Mouse (Mus musculus) forelimb bud, embryonic 11.5 days (tissue): ENCODE data around the gene Atp1a2.
A peak's percentile ranks its signal among the peaks of the same experiment; 100 is the strongest.

ENCODE experiments used
- DNase-seq: peaks from one replicate; pipeline ENCODE4 v3.0.0-alpha.2; 2012; ENCODE audit warnings: low read depth, low spot score

The Atp1a2 gene

GRCm38 (mm10) chr1:172324725-172325124, 26.9 kb upstream of the Atp1a2 start:
- peak; percentile 87 for DNase-seq

- no peak for DNase-seq
Measured at GRCm38 (mm10) chr1:172323801-172324359, 26.0 kb upstream of the Atp1a2 start.

- DNase-seq = no peak
Measured at GRCm38 (mm10) chr1:172323298-172323697, 25.4 kb upstream of the Atp1a2 start.

- DNase-seq = no peak
Measured at GRCm38 (mm10) chr1:172322725-172323124, 24.9 kb upstream of the Atp1a2 start.

GRCm38 (mm10) chr1:172319921-172320411, 22.1 kb upstream of the Atp1a2 start:
- no peak for DNase-seq

- DNase-seq = no peak
Measured at GRCm38 (mm10) chr1:172319346-172319745, 21.5 kb upstream of the Atp1a2 start.

GRCm38 (mm10) chr1:172318424-172319035, 20.7 kb upstream of the Atp1a2 start:
- no peak for DNase-seq

- DNase-seq = no peak
Measured at GRCm38 (mm10) chr1:172317946-172318345, 20.1 kb upstream of the Atp1a2 start.

- no peak for DNase-seq
Measured at GRCm38 (mm10) chr1:172317431-172317830, 19.6 kb upstream of the Atp1a2 start.

- DNase-seq = no peak
Measured at GRCm38 (mm10) chr1:172314911-172315310, 17.0 kb upstream of the Atp1a2 start.

- no peak for DNase-seq
Measured at GRCm38 (mm10) chr1:172313613-172314411, 15.9 kb upstream of the Atp1a2 start.

GRCm38 (mm10) chr1:172312768-172313561, 15.1 kb upstream of the Atp1a2 start:
- no peak for DNase-seq

GRCm38 (mm10) chr1:172311921-172312767, 14.3 kb upstream of the Atp1a2 start:
- peak; percentile 70 for DNase-seq

GRCm38 (mm10) chr1:172311248-172311906, 13.5 kb upstream of the Atp1a2 start:
- DNase-seq = no peak

- peak; percentile 98 for DNase-seq
Measured at GRCm38 (mm10) chr1:172309699-172310398, 12.0 kb upstream of the Atp1a2 start.

- no peak for DNase-seq
Measured at GRCm38 (mm10) chr1:172308409-172308808, 10.5 kb upstream of the Atp1a2 start.

- peak; percentile 62 for DNase-seq
Measured at GRCm38 (mm10) chr1:172307936-172308335, 10.1 kb upstream of the Atp1a2 start.

GRCm38 (mm10) chr1:172306885-172307284, 9.0 kb upstream of the Atp1a2 start:
- DNase-seq = no peak

- DNase-seq = no peak
Measured at GRCm38 (mm10) chr1:172306196-172306595, 8.3 kb upstream of the Atp1a2 start.

GRCm38 (mm10) chr1:172305635-172306034, 7.8 kb upstream of the Atp1a2 start:
- no peak for DNase-seq
